Mouse (Mus musculus) kidney, embryonic 14.5 days (tissue): ENCODE data around the gene Cachd1. TPM values are rescaled to one million over a fixed set of nuclear protein-coding genes. Genes with fewer than 3 reads are reported as not detected.

ENCODE experiments used
- ATAC-seq: fragments of 200-750 bp; cut with Nextera tagmentation; 2 replicates; pipeline ENCODE4 v1.8.0; 2017; ENCODE audit warnings: moderate number of reproducible peaks, mild to moderate bottlenecking, moderate TSS enrichment, moderate library complexity; ENCODE audit not compliant: low FRiP score, low TSS enrichment
- H3K27ac ChIP-seq: fragments of 300-500 bp; sonication (generic); 2 replicates; pipeline ENCODE4 v1.5.1; 2014; ENCODE audit warnings: low read depth, mild to moderate bottlenecking, low read length, moderate library complexity, mixed read lengths
- H3K27me3 ChIP-seq: fragments of 300-500 bp; sonication (generic); 2 replicates; pipeline ENCODE4 v1.6.1; 2014; ENCODE audit warnings: mild to moderate bottlenecking, low read length; ENCODE audit not compliant: control insufficient read depth, insufficient read depth
- H3K36me3 ChIP-seq: fragments of 300-500 bp; sonication (generic); 2 replicates; pipeline ENCODE4 v1.6.1; 2014; ENCODE audit warnings: low read length, mixed read lengths; ENCODE audit not compliant: control insufficient read depth, insufficient read depth
- H3K4me1 ChIP-seq: fragments of 300-500 bp; sonication (generic); 2 replicates; pipeline ENCODE4 v1.6.1; 2014; ENCODE audit warnings: low read length, mixed read lengths; ENCODE audit not compliant: control insufficient read depth, insufficient read depth
- H3K4me2 ChIP-seq: fragments of 300-500 bp; sonication (generic); replicated peaks from 2 replicates; pipeline ENCODE4 v1.6.1; 2014; ENCODE audit warnings: low read depth, mild to moderate bottlenecking, low read length
- H3K4me3 ChIP-seq: fragments of 300-500 bp; sonication (generic); 2 replicates; pipeline ENCODE4 v1.5.1; 2014; ENCODE audit warnings: mild to moderate bottlenecking, low read length
- H3K9ac ChIP-seq: fragments of 300-500 bp; sonication (generic); 2 replicates; pipeline ENCODE4 v1.6.1; 2014; ENCODE audit warnings: low read depth, mild to moderate bottlenecking, low read length, moderate library complexity
- H3K9me3 ChIP-seq: fragments of 300-500 bp; sonication (generic); 2 replicates; pipeline ENCODE4 v1.6.1; 2016; ENCODE audit warnings: low read length; ENCODE audit not compliant: control insufficient read depth
- WGBS: fragments of 180-500 bp; shearing (Covaris S2); extraction: QIAGEN DNeasy Blood & Tissue Kit; methylation state at CpG from one replicate; pipeline ENCODE4 v1.1.7; 2014; 5-methylcytosine and 5-hydroxymethylcytosine counted together
- polyA plus RNA-seq: library from polyadenylated mRNA; unstranded; fragments of >200 nt; fragmentation: Nextera tagmentation; extraction: Ambion mirVana; gene quantifications from 2 replicates; pipeline ENCODE4 v1.2.1, GENCODE M21; 2014

The Cachd1 gene
- polyA plus RNA-seq, 1 experiment from 2014 or later, result 25.0 TPM

- Histone ChIP-seq H3K27me3 (no peaks in the 10 kb centered on the region), H3K36me3 (peaks cover 39% of the 10 kb centered on the region; the same call in 1 of the 2 replicates), H3K4me2 (no peak overlapping the region), H3K9ac (no peak overlapping the region), H3K9me3 (no peaks in the 10 kb centered on the region), H3K27ac (no peak overlapping the region), H3K4me3 (no peak overlapping the region), H3K4me1 (peaks cover 17% of the 10 kb centered on the region)
- no peak for ATAC-seq
- 65% methylated on average over 5 of the region's 5 CpGs for WGBS
Measured at GRCm38 (mm10) chr4:100995617-100996016, 219.1 kb downstream of the Cachd1 start.

DNA sequence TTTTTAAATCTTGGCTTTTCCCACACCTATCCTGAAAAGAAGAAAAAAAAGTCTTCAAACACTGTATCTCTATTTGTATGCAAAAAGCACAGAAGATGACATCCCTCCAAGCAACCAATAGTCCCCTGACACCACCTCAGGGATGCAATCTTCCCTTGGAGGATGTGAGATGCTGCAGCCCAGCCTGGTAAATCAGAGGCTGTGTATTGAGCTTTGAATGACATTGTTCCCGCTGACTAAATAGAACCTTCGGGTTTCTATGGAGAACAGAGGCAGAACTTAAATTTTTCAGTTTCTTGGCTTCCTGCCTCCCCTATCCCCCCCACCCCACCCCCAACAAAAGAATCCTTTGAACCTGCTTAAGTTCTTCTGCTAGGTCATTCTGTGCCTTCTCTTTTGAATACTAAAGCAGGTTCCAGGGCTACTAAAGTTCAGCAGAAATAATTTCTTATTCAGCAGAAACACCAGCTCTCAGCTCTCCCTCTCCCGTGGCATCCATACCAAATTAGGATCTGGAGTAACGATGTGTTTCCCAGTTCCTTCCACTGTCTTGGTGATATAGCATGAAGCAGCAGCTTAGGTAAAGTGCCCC lies 219.7 kb downstream of the Cachd1 start:
- Histone ChIP-seq H3K27me3 (no peaks in the 10 kb centered on the region), H3K36me3 (peaks cover 34% of the 10 kb centered on the region; the same call in 1 of the 2 replicates)
- 85% methylated on average over 4 of the region's 4 CpGs for WGBS

DNA sequence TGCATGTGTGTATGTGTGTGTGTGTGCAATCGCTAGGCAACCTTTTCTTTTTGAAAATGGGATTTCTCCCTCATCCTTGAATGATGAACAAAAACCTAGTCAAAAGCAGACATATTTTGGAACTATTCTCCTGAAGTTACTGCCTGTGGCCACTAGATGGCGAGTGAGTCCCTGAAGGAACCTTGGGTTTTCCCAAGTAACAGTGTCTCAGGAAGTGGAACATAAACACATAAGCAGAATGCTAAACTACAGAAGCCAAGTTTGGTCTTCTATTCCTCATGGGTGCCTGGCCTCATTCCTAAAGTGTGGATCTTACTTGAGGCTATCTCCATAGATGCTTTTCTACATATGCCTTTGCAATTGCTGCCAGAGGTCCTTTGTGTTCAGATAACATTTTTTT lies 221.7 kb downstream of the Cachd1 start:
- Histone ChIP-seq H3K4me1 (no peaks in the 10 kb centered on the region; the same call in 1 of the 2 replicates), H3K27ac (no peak overlapping the region), H3K4me2 (no peak overlapping the region), H3K9me3 (no peaks in the 10 kb centered on the region), H3K27me3 (no peaks in the 10 kb centered on the region), H3K9ac (no peak overlapping the region), H3K36me3 (peaks cover 30% of the 10 kb centered on the region; the same call in 1 of the 2 replicates), H3K4me3 (no peak overlapping the region)
- WGBS, result 23% methylated on average over 2 of the region's 2 CpGs
- no peak for ATAC-seq

More for the DNA sequence above, 219.7 kb downstream of the Cachd1 start:
- H3K4me1 ChIP-seq, result peaks cover 16% of the 10 kb centered on the region
- H3K9me3 ChIP-seq, result no peaks in the 10 kb centered on the region
- no peak for ATAC-seq
- H3K4me2 ChIP-seq, result no peak overlapping the region
- no peak overlapping the region for H3K9ac ChIP-seq
- no peak overlapping the region for H3K27ac ChIP-seq
- no peak overlapping the region for H3K4me3 ChIP-seq

DNA sequence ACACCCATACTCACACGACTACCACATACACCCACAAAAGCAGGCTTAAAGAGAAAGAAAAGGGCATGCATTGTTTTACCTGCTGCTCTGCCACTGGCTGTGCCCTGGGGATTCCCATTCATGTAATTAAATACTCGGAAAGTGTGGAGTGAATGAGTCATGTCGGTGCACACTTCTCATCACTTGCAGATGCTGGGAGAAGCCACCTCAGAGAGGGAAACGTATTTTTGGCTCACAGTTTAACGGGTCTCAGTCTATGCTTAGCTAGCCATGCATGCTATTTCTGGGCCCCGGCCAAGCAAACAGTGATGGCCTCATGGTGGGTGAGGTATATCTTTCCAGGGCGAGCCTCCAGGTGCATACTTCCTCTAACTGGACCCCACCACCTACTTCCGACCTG lies 222.4 kb downstream of the Cachd1 start:
- Histone ChIP-seq H3K4me2 (no peak overlapping the region), H3K4me3 (no peak overlapping the region), H3K9me3 (no peaks in the 10 kb centered on the region), H3K36me3 (peaks cover 28% of the 10 kb centered on the region; the same call in 1 of the 2 replicates), H3K4me1 (no peaks in the 10 kb centered on the region; the same call in 1 of the 2 replicates), H3K27me3 (no peaks in the 10 kb centered on the region), H3K27ac (no peak overlapping the region), H3K9ac (no peak overlapping the region)
- 79% methylated on average over 8 of the region's 8 CpGs for WGBS
- no peak for ATAC-seq

DNA sequence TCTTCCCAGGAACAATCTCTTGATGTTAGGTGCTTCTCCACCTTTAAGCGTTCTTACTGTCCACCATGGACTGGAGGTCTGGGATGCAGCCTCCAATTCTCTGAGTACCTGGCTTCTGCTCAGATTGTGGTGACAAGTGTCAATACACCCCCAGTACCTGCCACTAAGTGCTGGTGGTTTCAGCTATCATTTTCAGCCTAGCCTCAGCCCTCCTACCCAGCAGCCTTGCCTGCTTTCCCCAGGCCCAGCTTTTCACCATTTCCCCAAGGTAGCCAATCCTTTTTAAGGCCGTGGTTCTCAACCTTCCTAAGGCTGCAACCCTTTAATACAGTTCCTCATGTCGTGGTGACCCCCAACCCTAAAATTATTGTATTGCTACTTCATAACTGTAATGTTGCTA lies 224.1 kb downstream of the Cachd1 start:
- Histone ChIP-seq H3K9me3 (no peaks in the 10 kb centered on the region), H3K4me3 (no peak overlapping the region), H3K27ac (no peak overlapping the region), H3K9ac (no peak overlapping the region), H3K27me3 (no peaks in the 10 kb centered on the region), H3K36me3 (peaks cover 19% of the 10 kb centered on the region; the same call in 1 of the 2 replicates), H3K4me1 (no peaks in the 10 kb centered on the region), H3K4me2 (no peak overlapping the region)
- ATAC-seq, result no peak
- WGBS, result 92% methylated on average over 3 of the region's 3 CpGs

DNA sequence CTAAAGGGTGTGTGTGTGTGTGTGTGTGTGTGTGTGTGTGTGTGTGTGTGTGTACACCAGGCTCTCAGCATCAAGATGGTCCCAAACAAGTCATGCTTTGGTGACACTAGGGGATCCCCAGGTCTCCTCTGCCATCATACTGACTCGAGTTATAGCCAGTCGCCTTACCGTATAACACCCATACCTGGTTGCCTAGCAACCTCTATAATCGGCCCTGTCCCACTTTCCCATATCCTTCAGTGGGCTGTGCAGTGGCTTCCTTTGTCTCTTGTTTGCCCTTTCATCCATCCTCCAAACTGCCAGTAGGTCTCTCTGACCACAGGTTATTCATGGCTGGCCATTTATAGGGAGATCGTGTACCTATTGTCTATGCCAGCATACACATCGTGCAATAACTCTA lies 224.6 kb downstream of the Cachd1 start:
- Histone ChIP-seq H3K9me3 (no peaks in the 10 kb centered on the region), H3K4me2 (no peak overlapping the region), H3K36me3 (peaks cover 17% of the 10 kb centered on the region; the same call in 1 of the 2 replicates), H3K4me3 (no peak overlapping the region), H3K4me1 (no peaks in the 10 kb centered on the region), H3K9ac (no peak overlapping the region), H3K27me3 (no peaks in the 10 kb centered on the region), H3K27ac (no peak overlapping the region)
- 89% methylated on average over 6 of the region's 6 CpGs for WGBS
- no peak for ATAC-seq

- Histone ChIP-seq H3K4me3 (no peak overlapping the region), H3K36me3 (peaks cover 14% of the 10 kb centered on the region; the same call in 1 of the 2 replicates), H3K27me3 (no peaks in the 10 kb centered on the region), H3K4me1 (no peaks in the 10 kb centered on the region), H3K9me3 (no peaks in the 10 kb centered on the region), H3K9ac (no peak overlapping the region), H3K4me2 (no peak overlapping the region), H3K27ac (no peak overlapping the region)
- no peak for ATAC-seq
- WGBS, result 94% methylated on average over 16 of the region's 16 CpGs
Measured at GRCm38 (mm10) chr4:101002961-101003360, 226.5 kb downstream of the Cachd1 start.

GRCm38 (mm10) chr4:101008362-101008769 lies 231.9 kb downstream of the Cachd1 start:
- H3K9me3 ChIP-seq, result no peaks in the 10 kb centered on the region
- no peak overlapping the region for H3K27ac ChIP-seq
- H3K27me3 ChIP-seq, result no peaks in the 10 kb centered on the region
- no peaks in the 10 kb centered on the region for H3K4me1 ChIP-seq
- 69% methylated on average over 5 of the region's 5 CpGs for WGBS
- no peak for ATAC-seq
- H3K36me3 ChIP-seq, result peaks cover under 1% of the 10 kb centered on the region; the same call in 1 of the 2 replicates
- H3K4me2 ChIP-seq, result no peak overlapping the region
- H3K9ac ChIP-seq, result no peak overlapping the region
- H3K4me3 ChIP-seq, result no peak overlapping the region

GRCm38 (mm10) chr4:101009092-101009491 lies 232.6 kb downstream of the Cachd1 start:
- Histone ChIP-seq H3K4me2 (no peak overlapping the region), H3K36me3 (no peaks in the 10 kb centered on the region; the same call in 1 of the 2 replicates), H3K9me3 (no peaks in the 10 kb centered on the region), H3K4me1 (no peaks in the 10 kb centered on the region), H3K9ac (no peak overlapping the region), H3K27me3 (no peaks in the 10 kb centered on the region), H3K27ac (no peak overlapping the region), H3K4me3 (no peak overlapping the region)
- WGBS, result 89% methylated on average over 4 of the region's 4 CpGs
- ATAC-seq, result no peak
